Mouse (Mus musculus): Measurements from ENCODE around the gene Mdn1. TPM values are rescaled to one million over a fixed set of nuclear protein-coding genes. Genes with fewer than 3 reads are reported as not detected.

Gene Mdn1
- total RNA-seq (2023) = 100 to 1,000 TPM; 114 to 117 TPM

GRCm38 (mm10) chr4:32656918-32657662 is at the start of gene Mdn1:
TSS of gene Mdn1 (plus strand) at chr4:32657119.

GRCm38 (mm10) chr4:32615034-32615881 is 41.7 kb upstream of the Mdn1 start, which contains the start of gene Casp8ap2:
TSS of gene Casp8ap2 (plus strand) at chr4:32615451.

GRCm38 (mm10) chr4:32799966-32800576 is 143.2 kb downstream of the Mdn1 start, which contains the start of gene Lyrm2:
TSS of gene Lyrm2 (plus strand) at chr4:32800253.

Other genes with a start within 250 kb of the Mdn1 start
- not detected for gene Gja10, start 54.4 kb upstream of the Mdn1 start, total RNA-seq (2023)
- gene Casp8ap2, start 41.7 kb upstream of the Mdn1 start, total RNA-seq (2023) = 10 to 100 TPM; 22.5 to 24.0 TPM
- 10 to 100 TPM; 23.6 to 34.8 TPM for gene Lyrm2, start 143.1 kb downstream of the Mdn1 start, total RNA-seq (2023)